Comparison of ENCODE assay signal across 12 mouse cellular contexts in genomic region chr2:181671984-181672383, GRCm38 (mm10). TPM values are rescaled to one million over a fixed set of nuclear protein-coding genes. Genes with fewer than 3 reads are reported as not detected.
A peak's percentile ranks its signal among the peaks of the same experiment; 100 is the strongest.
DNase-seq lines count a peak whose midpoint lies in the region; ATAC-seq and TF ChIP-seq lines count a peak whose summit lies in the region.
"Had no signal": no experiment of that assay in that cellular context is flagged by ENCODE, and none has a peak within 500 bp of the region (broad histone marks: within the 10 kb centered on the region; RNA-seq: fewer than 3 reads in every experiment).

No protein-coding gene starts in this region.

- peaks cover 2% of the 10 kb centered on the region; the same call in 1 of the 2 replicates for H3K36me3 ChIP-seq in heart, adult 2 months (ENCODE audit: control insufficient read depth, insufficient read depth, low read length)
- H3K36me3 ChIP-seq in kidney, embryonic 15.5 days, result no peaks in the 10 kb centered on the region
- no peaks in the 10 kb centered on the region for H3K36me3 ChIP-seq in limb, embryonic 10.5 days

- TF ChIP-seq CTCF in heart, adult 2 months (IDR thresholded peaks at IDR 0.05), result no peak

- no peaks in the 10 kb centered on the region for H3K79me2 ChIP-seq in heart, adult 2 months (replicated peaks; ENCODE audit: control insufficient read depth, insufficient read depth, low read length)

- no peaks in the 10 kb centered on the region for H3K9me3 ChIP-seq in kidney, embryonic 15.5 days (replicated peaks)
- H3K9me3 ChIP-seq in limb, embryonic 10.5 days (replicated peaks), result no peaks in the 10 kb centered on the region

- peak overlapping the region; percentile 84 for H3K4me2 ChIP-seq in kidney, embryonic 15.5 days

- H3K4me3 ChIP-seq in heart, adult 2 months, result peak overlapping the region; percentile 63
- H3K4me3 ChIP-seq in kidney, embryonic 15.5 days (replicated peaks), result no peak overlapping the region
- H3K4me3 ChIP-seq in brown adipose tissue, adult 24 weeks (ENCODE audit: insufficient read depth, low read depth, low read length), result peak overlapping the region; percentile 76
- H3K4me3 ChIP-seq in limb, embryonic 10.5 days, result peak overlapping the region; percentile 52; the same call in 1 of the 2 replicates

- intact Hi-C loops in heart, adult 2 months (cut with DNase I), result loop anchor here (5.0 to 10.0 kb wide), 2 partner anchors 200 to 397 kb away; no protein-coding TSS in a partner anchor

- no peak for TF ChIP-seq EP300 in heart, adult 2 months (IDR thresholded peaks at IDR 0.05; ENCODE audit: insufficient read depth, low read depth, low read length)

- H3K27ac ChIP-seq in heart, adult 2 months, result peak overlapping the region; percentile 93
- H3K27ac ChIP-seq in kidney, embryonic 15.5 days, result no peak overlapping the region
- peak overlapping the region; percentile 89 for H3K27ac ChIP-seq in brown adipose tissue, adult 24 weeks (replicated peaks; ENCODE audit: low read depth, low read length)
- H3K27ac ChIP-seq in limb, embryonic 10.5 days, result no peak overlapping the region

- 20% methylated on average over 7 of the region's 7 CpGs for WGBS in heart, adult 2 months
- 27% methylated on average over 7 of the region's 7 CpGs for WGBS in kidney, embryonic 15.5 days
- 23% methylated on average over 7 of the region's 7 CpGs for WGBS in limb, embryonic 10.5 days

- H3K4me1 ChIP-seq in heart, adult 2 months (ENCODE audit: control insufficient read depth, insufficient read depth, low read length), result peaks cover 16% of the 10 kb centered on the region
- H3K4me1 ChIP-seq in kidney, embryonic 15.5 days, result peaks cover 47% of the 10 kb centered on the region
- H3K4me1 ChIP-seq in brown adipose tissue, adult 24 weeks (ENCODE audit: control insufficient read depth, insufficient read depth, insufficient read length, low read length), result peaks cover 25% of the 10 kb centered on the region
- H3K4me1 ChIP-seq in limb, embryonic 10.5 days, result peaks cover 58% of the 10 kb centered on the region

- no peak for TF ChIP-seq POLR2A in heart, adult 2 months (IDR thresholded peaks at IDR 0.05; ENCODE audit: insufficient read depth, low read depth, low read length)

- H3K27me3 ChIP-seq in heart, adult 2 months (ENCODE audit: control insufficient read depth, insufficient read depth, low read length), result peaks cover 4% of the 10 kb centered on the region; the same call in 1 of the 2 replicates
- H3K27me3 ChIP-seq in kidney, embryonic 15.5 days, result peaks cover 70% of the 10 kb centered on the region
- H3K27me3 ChIP-seq in limb, embryonic 10.5 days (ENCODE audit: low read depth, poor library complexity, severe bottlenecking), result peaks cover 77% of the 10 kb centered on the region

- peak overlapping the region; percentile 97 for H3K9ac ChIP-seq in heart, adult 2 months (ENCODE audit: low read depth, low read length)
- H3K9ac ChIP-seq in kidney, embryonic 15.5 days, result no peak overlapping the region; the same call in 1 of the 2 replicates

- DNase-seq in heart, adult 2 months, result no peak
- DNase-seq in heart, adult 9 months (ENCODE audit: low spot score in 2 of 2), result no peak
- DNase-seq in kidney, postnatal 25 days, result no peak
- DNase-seq in limb, embryonic 10.5 days (ENCODE audit: low spot score), result no peak
- DNase-seq in cerebellum, postnatal 10 days, result no peak
- no peak for DNase-seq in cerebellum, adult 9-11 months
- DNase-seq: B cell, adult 2 months; cerebellum, adult 11-12 months had no signal

- ATAC-seq in kidney, embryonic 15.5 days (replicated peaks; ENCODE audit: low FRiP score), result no peak

RNA-seq across cellular contexts. Expression of gene Sox18, which starts 0.5 kb away (rescaled TPM):
- 10 to 100 TPM; 37.8 to 46.2 TPM for total RNA-seq in heart, adult 2 months (2021)
- 74.4 and 105 TPM in 2 replicates for polyA plus RNA-seq in heart, adult 2 months (2012; rRNA removed)
- 48.1 and 49.9 TPM in 2 replicates for polyA plus RNA-seq in kidney, embryonic 15.5 days (2015; fragmentation: Nextera tagmentation; extraction: Ambion mirVana)
- polyA plus RNA-seq in brown adipose tissue, adult 24 weeks (2012; ENCODE audit: insufficient read depth, insufficient read length, missing spikeins), result 12.8 and 22.2 TPM in 2 replicates
- polyA plus RNA-seq in limb, embryonic 10.5 days (2016; fragmentation: Nextera tagmentation; extraction: Ambion mirVana), result 25.9 and 27.9 TPM in 2 replicates

RNA-seq across cellular contexts. Expression of gene Tcea2, which starts 8.1 kb away (rescaled TPM):
- total RNA-seq in heart, adult 2 months (2021), result 1 to 10 TPM; 4.3 to 6.0 TPM
- 10.4 and 13.4 TPM in 2 replicates for polyA plus RNA-seq in heart, adult 2 months (2012; rRNA removed)
- 25.6 and 25.9 TPM in 2 replicates for polyA plus RNA-seq in kidney, embryonic 15.5 days (2015; fragmentation: Nextera tagmentation; extraction: Ambion mirVana)
- polyA plus RNA-seq in brown adipose tissue, adult 24 weeks (2012; ENCODE audit: insufficient read depth, insufficient read length, missing spikeins), result 3.2 and 3.4 TPM in 2 replicates
- 16.5 and 25.8 TPM in 2 replicates for polyA plus RNA-seq in limb, embryonic 10.5 days (2016; fragmentation: Nextera tagmentation; extraction: Ambion mirVana)

RNA-seq across cellular contexts. Expression of gene Gm29797, which starts 15.2 kb away (rescaled TPM):
- not detected for total RNA-seq in heart, adult 2 months (2021)
- 0.21 TPM in 1 of 2 replicates, not detected in the other for polyA plus RNA-seq in heart, adult 2 months (2012; rRNA removed)
- polyA plus RNA-seq in kidney, embryonic 15.5 days (2015; fragmentation: Nextera tagmentation; extraction: Ambion mirVana), result 0.21 TPM in 1 of 2 replicates, not detected in the other
- polyA plus RNA-seq in brown adipose tissue, adult 24 weeks (2012; ENCODE audit: insufficient read depth, insufficient read length, missing spikeins), result not detected in 2 replicates
- 0.39 TPM in 1 of 2 replicates, not detected in the other for polyA plus RNA-seq in limb, embryonic 10.5 days (2016; fragmentation: Nextera tagmentation; extraction: Ambion mirVana)

RNA-seq across cellular contexts. Expression of gene Rgs19, which starts 21.8 kb away (rescaled TPM):
- 1 to 10 TPM; 6.7 to 8.0 TPM for total RNA-seq in heart, adult 2 months (2021)
- 22.8 and 24.5 TPM in 2 replicates for polyA plus RNA-seq in heart, adult 2 months (2012; rRNA removed)
- polyA plus RNA-seq in kidney, embryonic 15.5 days (2015; fragmentation: Nextera tagmentation; extraction: Ambion mirVana), result 56.6 and 61.7 TPM in 2 replicates
- 27.0 and 27.9 TPM in 2 replicates for polyA plus RNA-seq in brown adipose tissue, adult 24 weeks (2012; ENCODE audit: insufficient read depth, insufficient read length, missing spikeins)
- polyA plus RNA-seq in limb, embryonic 10.5 days (2016; fragmentation: Nextera tagmentation; extraction: Ambion mirVana), result 94.3 and 96.4 TPM in 2 replicates

RNA-seq across cellular contexts. Expression of gene Lkaaear1, which starts 26.3 kb away (rescaled TPM):
- not detected for total RNA-seq in heart, adult 2 months (2021)
- 0.27 TPM in 1 of 2 replicates, not detected in the other for polyA plus RNA-seq in heart, adult 2 months (2012; rRNA removed)
- polyA plus RNA-seq in kidney, embryonic 15.5 days (2015; fragmentation: Nextera tagmentation; extraction: Ambion mirVana), result 0.22 TPM in 1 of 2 replicates, not detected in the other
- not detected in 2 replicates for polyA plus RNA-seq in brown adipose tissue, adult 24 weeks (2012; ENCODE audit: insufficient read depth, insufficient read length, missing spikeins)
- not detected in 2 replicates for polyA plus RNA-seq in limb, embryonic 10.5 days (2016; fragmentation: Nextera tagmentation; extraction: Ambion mirVana)
- total RNA-seq: adrenal gland, adult 2 months; left cerebral cortex, adult 18-20 months had no signal
- polyA plus RNA-seq: adrenal gland, adult 2 months had no signal

Comparison
In these comparisons a context has a peak if more than half of its experiments do, and no peak if none do; other contexts are left out.
1. H3K27ac ChIP-seq: peak in heart, adult 2 months (single experiment) and brown adipose tissue, adult 24 weeks (single experiment); none in kidney, embryonic 15.5 days (single experiment) and limb, embryonic 10.5 days (single experiment).